Mouse (Mus musculus): ENCODE results near the gene Nmb.

The Nmb gene

DNA sequence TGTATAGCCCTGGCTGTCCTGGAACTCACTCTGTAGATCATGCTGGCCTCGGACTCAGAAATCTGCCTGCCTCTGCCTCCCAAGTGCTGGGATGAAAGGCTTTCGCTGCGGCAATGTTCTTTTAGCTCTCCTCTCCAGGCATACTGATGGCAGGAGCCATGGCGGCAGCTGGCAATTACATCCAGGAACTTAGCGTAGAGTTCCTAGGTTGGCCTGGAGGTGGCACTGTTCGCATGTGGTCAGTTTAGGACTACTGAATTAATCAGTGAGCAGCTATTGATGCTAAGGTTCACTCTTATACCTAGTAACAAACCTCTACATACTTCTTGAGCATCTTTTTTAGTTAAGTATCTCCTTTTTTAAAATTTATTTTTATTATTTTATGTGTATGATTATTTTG lies 47.7 kb downstream of the Nmb start:
- DNase-seq, result peak; percentile 84 to 91

DNA sequence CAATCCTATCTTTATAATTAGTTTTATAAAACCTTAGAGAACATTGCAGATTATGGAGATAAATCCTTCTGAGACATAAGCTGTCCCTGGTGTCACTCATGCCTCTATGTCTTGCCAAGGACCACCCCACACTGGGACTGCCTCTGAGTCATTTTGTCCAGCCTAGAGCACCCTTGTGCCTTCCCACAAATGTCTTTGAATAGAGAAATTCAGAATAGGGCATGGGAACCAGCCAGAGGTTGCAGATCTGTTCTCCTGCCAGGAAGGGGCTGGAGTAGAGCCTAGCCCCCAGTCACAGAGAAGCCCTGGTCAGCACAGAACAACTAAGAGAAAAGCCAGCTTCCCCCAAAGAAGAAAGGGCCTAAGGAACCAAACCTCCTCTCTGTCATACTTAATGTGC lies 49.6 kb downstream of the Nmb start:
- no peak for DNase-seq

DNA sequence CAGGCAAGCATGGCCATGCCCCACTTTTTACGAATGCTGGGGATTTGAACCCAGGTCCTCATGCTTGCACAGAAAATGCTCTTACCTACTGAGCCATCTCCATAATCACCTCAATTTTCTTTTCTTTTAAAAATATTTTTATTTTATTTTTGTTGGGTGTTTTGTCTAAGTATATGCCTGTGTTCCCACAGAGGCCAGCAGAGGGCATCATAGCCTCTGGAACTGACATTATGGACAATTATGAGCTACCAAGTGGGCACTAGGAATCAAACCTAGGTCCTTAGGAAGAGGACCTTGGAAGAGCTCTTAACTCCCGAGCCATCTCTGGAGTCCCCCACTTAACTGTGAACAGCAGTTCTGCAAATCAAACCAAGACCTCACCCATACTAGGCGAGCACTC lies 51.7 kb downstream of the Nmb start:
- DNase-seq, result no peak

Measured in kidney, postnatal 36 days (tissue).